Mouse (Mus musculus) granulocyte monocyte progenitor cell, adult 5-6 weeks (primary cell): ENCODE data around the gene Nudt9. TPM values are rescaled to one million over a fixed set of nuclear protein-coding genes. Genes with fewer than 3 reads are reported as not detected.

Source experiments
- ATAC-seq: replicated peaks from 2 replicates; pipeline ENCODE4 v1.8.0; 2016; ENCODE audit warnings: mild to moderate bottlenecking, moderate TSS enrichment, inconsistent platforms; ENCODE audit not compliant: poor library complexity, severe bottlenecking
- total RNA-seq, 2 experiments: library from RNA; stranded (forward) in 1 of 2; stranded (reverse) in 1 of 2; fragments of 200-712, 200-1000 nt in 1 of 2; fragments of >200 nt in 1 of 2; fragmentation: Nextera tagmentation in 1 of 2; gene quantifications; 2 replicates each; pipeline ENCODE4 v1.2.3; 2014 to 2017

Gene Nudt9
- total RNA-seq, 2 experiments from 2014 or later = 21.3 to 37.4 TPM

DNA sequence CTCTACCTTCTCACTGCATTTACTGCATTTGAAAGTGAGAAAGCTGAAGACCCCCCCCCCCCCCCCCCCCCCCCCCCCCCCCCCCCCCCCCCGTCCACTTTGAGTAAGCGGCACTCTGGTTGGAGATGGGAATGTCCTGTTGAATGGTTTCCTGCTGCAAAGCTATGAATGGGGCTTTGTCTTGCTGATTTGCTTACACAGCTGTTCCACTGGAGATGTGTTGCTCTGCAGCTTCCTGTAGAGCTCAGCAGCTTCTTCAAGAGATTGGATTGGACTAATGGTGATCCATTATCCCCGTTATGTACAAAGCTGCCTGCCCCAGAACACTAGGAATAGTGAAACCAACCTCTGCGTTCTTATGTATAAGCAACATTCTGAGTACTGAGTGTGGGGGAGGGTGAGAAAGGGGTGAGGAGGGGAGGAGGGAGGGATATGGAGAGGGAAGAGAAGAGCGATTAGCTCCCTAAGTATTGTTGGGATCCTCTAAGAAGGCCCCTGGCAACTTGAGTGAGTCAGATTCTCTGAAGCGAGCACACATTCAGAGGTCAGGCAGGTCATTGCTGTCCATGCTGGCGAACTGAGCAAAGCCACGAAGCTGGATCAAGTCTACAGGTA lies 26.3 kb downstream of the Nudt9 start:
- no peak for ATAC-seq

DNA sequence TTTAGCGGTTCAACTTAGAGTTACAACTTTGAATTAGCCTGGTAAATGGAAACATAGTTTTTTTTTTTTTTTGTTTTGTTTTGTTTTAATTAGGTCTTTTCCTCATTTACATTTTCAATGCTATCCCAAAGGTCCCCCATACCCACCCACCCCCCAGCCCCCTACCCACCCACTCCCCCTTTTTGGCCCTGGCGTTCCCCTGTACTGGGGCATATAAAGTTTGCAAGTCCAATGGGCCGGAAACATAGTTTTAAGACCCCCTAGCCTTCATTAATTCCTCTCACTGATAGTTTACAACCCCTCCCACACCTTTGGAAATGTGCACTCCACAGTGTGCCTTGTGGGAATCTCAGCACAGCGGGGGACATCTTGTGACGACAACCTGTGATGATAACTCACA lies 27.5 kb downstream of the Nudt9 start:
- ATAC-seq = no peak

DNA sequence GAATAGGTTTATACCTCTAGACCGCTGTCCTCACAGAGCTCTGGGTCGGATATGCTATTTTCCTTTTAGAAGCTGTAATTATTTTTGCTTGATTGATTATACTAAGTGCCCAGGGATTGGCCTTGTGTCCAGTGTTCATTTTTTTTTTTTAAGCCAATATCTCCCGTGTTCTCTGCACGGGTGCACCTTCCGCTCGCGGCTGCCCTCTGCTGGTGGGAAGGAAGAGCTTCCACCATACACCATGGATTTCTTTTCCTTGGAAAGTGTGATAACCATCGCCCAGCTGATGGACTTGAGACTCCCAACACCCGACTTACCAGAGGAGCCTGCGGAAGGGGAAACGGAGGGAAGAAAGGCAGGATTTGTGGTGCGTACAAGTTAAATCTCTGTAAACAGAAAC lies 28.3 kb downstream of the Nudt9 start:
- ATAC-seq = peak; percentile 91

DNA sequence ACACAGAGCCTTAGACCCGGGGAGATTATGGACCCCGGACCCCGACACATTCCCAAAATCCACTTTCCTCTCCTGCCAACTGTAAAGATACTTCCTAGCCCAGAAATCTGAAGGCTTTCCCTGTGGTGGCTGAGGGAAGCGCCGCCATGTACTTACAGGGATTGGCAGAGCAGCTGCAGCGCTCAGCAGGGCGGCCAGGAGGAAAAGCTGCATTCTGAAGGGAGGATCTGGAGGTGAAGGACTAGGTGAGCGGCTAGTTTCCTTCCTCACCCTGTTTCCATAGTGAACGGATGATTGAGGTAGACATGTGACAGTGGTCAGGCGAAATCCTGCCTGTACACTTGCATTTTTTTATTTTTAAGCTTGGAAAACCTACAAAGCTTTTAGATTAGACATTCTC lies 30.3 kb downstream of the Nudt9 start:
- ATAC-seq = no peak

DNA sequence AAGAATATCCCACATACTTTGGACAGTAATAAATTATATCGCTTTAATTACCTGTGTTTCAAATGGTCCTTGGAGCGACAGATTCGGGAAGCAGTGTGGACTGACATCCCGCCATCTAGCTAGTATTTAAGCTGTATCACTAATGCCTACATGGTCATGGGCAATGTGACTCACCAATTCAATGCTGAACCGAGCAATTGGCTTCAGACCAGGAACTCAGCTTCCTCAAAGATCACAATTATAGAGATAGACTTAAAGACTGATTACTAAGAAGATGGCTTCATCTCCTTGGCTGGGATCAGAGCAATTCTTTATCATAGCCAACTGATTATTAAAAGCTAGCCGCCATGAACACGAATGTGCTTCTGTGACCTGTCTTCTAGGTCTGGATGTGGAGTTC lies 31.4 kb downstream of the Nudt9 start, which contains the start of gene Gm17660:
Gm17660 (minus strand) TSS at position 101 of the 400 bp plus-strand sequence.
- ATAC-seq = no peak

DNA sequence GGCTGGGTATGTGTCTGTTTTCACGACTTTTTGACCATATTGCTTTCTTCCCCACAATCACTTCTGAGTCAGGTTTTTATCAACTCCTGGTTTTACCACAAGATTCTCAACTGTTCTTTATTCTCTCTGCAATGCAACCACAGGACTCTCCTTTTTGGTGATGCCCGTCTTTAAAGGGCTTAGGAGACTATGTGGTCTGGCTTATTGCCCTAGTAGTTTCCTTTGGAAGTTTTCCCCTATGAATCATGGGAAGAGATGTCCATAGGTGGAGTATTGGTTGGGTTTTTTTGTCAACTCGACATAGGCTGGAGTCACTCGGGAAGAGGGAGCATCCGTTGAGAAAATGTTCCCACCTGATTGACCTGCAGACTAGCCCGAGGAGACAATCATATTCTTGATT lies 34.6 kb downstream of the Nudt9 start:
- ATAC-seq = no peak

DNA sequence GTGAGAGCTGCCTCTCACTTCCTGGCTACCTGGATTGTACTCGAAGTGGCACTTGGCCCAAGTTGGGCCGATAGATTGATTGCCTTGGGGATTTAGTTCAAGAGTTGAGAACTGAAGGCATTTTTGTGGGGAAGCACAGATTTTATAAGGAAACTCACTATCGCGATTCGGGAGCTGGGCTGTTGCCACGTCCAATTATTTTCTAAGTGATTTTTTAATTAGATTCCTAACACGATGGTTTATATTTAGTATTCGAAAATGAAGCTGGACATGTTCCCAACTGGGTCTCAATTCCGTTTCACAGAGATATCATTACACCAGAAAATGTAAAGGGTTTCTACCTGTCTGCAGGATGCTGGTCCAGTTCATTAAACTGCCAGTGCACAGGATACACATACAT lies 39.3 kb downstream of the Nudt9 start:
- no peak for ATAC-seq

DNA sequence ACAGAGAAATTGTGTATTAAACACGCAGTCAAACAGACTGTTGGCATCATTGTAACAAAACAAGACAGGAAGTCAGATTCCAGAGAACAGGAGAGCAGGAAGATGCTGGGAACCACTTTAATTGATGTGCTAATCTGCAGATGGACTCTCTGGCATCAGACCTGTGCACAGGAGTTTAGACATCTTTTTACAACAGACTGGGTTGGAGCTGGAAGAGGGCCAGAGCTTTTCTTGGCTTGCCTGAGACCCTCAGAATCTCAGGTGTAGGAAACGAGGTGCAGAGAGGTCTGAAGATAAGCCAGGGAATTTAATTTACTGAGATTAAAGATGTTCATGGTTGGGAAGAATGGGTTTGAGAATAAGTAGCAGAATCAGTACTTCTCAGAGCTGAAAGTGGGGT lies 43.6 kb downstream of the Nudt9 start:
- no peak for ATAC-seq

DNA sequence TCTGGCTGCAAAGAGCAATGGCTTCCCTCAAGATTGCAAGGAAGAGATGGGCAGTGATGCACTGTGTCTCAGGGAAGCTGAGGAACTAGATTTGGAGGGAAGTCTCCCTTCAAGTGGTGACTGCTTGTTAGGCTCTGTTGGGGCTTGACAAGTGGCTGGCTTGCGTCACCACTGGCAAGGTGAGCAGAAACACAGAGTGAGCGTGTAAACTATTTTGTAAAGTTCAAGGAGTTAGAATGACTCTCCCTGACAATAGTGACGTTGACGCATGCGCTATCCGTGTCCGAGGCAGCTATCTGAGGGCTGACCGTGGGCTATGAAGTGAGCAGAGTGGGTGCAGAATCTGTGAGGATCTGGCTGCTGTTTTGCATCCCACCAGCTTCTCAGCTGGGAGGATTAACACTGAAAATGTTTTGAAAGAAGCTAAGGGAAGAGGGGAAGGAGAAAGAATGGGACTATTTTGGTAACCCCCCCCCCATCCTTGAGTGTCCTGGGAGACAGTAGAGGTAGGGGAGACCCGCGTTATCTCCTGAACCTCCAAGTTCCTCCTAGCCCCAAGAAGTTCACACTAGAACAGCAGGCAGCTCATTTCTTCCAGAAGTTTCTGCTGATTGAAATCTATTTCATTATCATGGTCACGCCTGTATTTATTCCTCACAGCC lies 49.4 kb downstream of the Nudt9 start:
- no peak for ATAC-seq

DNA sequence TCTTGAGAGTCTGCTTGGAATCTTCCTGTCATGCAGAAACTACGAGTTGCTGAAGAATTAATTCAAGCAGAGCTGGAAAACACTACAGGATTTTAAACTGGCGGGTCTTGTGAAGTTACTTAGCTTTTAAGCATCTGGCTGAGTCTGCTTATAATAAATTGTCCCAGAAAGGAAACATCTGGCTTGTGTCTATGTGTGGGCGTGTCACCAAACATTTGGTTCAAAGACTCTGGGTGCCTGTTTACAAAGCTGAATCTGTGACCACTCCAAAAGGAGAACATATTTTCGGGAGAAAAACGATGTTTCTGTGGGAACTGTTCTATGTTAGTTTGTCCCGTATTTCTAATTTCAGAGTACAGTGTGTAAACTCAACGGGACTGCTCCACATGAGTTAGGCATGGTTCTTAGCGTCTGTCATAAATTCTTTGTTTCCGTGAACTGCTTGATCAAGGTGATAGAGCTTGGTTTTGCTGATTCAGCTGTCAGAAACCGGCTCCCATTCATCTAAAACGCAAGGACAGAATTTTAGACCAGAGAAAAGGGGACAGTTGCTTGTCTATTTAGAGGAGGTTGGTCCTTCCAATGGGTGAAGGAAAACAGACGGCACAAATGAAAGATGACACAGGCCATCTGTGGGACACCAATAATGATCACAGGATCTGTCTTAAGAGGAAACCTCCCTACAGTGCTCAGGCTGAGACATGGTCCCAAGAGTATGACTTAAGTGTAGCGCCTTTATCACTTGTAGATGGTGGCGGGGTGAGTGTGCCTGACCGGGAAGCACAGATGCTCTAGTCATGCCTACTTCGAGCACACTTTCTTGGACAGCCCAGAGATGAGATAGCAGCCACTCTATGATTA lies 50.2 kb downstream of the Nudt9 start:
- ATAC-seq = no peak

DNA sequence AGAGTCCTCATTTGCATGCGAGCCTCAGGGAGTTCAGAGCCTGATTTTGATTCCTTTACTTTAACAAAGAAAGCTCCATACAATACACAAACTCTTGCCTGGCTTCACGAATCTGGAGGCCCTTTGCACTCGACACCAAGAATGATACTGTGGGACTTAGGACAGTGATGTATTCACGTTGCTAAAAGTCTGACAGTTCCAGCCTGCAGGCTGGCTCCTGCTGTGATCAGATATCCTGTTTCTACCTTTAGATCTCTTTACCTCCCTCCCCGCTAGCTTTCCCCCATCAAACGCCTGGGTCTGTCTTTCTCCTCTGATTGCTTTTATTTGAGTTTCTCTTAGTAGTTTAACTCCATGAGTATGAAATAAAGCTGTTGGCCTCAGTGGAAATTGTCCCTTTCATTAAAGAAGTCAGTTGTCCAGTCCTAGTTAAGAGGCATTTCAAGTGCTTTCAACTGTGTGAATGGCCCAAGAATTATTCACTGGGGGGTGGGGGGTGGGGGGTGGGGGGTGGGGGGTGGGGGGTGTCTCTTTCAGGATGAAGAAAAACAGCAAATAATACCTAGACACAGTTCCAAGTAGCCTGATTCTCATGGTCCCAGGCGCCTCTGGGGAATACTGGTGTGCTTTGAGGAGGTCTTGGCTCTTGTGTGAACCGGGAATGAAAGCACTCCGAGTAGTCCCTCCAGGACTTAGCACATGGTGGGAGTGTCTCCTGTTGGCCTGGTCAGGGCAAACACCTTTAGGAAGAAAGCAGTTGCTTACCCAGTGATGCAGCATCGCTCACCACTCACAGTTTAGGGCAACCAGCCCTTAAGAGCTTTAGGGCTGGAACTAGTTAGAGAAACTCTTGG lies 55.8 kb downstream of the Nudt9 start:
- ATAC-seq = no peak

DNA sequence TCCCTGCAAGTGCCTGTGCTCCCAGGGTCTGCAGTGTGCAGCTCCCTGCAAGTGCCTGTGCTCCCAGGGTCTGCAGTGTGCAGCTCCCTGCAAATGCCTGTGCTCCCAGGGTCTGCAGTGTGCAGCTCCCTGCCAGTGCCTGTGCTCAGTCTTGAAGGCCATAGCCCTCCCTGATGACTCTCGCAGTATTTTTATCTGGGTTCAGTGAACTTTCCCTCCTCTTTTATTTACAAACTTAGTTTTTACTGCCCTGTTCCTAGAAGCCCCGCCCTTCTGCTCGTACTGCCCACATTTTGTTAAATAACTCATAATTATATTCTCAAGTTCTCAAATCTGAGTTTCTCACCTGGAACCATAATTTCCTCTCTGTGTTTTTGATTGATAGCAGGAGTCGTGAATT lies 57.1 kb downstream of the Nudt9 start:
- ATAC-seq = no peak

DNA sequence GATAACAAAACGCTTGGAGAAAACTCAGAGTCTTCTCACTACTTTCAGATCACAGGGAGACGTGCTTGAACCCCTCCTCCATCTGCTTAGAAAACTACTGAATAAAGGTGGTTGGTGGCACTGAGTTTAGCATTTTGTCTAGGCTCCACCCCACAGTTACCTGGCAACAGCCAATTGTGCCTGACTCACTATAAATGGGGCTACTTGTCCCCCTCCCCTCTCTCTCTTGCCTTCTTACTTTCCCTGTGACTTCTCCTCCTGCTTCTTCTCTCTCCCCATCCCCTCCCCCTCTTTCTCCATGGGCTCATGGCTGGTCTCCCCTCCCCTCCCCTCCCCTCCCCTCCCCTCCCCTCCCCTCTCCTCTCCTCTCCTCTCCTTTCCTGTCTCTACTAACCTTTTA lies 58.0 kb downstream of the Nudt9 start:
- no peak for ATAC-seq

DNA sequence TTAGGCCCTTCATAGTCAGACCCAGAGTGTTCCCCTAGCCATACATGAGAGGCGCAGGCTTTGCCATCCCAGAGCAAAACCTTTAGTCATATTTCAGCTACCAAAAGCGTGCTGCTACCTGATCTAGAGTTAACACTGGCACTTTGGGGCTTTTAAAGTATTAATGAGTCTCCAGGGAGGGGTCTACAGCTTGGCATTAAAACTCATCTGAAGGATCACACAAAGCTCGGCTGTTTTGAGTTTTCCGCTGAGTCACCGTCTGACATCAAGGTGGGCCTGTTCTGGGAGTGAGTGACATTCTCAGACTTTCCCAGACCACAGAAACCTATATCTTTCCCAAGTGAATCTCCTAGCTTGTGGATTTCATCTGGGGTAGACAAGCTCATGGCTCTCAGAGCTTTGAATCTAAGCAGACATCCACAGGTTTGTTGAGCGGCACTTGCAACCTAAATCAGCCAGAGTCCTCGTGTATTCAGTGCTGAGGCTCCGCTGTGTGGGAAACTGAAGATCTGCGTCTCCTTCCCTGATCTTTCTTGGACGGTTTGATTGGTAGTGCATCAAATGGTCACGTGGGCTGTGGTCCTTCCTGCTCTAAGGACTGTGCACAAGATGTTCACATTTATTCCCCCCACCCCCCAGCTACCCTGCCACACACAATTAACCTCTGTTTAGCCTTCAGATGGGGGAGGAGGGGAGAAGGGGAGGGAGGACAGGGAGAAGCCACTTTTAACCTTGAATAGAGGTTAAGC lies 62.2 kb downstream of the Nudt9 start:
- no peak for ATAC-seq

DNA sequence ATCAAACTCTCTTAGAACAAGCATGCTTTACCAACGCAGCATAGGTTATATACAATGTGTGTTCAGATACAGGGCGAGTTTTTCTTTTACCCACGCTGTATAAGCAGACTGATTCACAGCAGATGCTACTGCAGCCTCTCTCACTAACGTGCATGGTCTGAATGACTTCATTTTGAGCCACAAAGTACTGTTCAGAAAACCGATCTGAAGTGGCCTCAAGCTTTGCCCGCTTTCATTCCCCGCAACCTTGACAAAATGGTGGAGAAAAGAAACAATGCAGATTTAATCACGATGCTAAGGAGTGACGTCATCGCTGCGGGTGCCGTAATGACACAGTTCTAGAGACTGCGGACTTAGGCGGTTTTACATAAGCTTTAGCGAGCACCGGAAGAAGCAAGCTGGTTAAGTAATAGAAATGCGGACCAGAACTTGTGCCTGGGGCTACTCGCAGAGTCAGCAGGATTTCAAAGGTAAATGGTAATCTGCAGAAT lies 62.8 kb downstream of the Nudt9 start:
- ATAC-seq = peak; percentile 56

DNA sequence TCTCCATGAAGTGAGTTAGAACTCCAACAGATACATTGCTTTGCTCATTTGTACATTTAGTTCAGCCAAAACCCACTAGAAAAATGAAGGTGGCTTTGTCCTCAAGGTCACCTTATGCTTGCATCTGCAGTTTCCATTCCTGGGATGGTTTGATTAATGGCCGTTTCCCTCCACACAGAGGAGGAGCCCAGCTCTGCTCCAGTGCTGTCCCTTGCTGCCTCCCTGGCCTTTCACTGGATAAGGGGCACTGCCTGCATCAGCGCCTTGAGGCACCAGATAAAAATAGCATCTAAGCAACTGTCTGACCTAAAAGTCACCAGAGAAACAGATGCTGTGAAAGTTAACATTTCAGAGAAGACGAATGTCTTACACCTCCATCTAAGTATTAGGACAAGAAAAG lies 63.4 kb downstream of the Nudt9 start:
- no peak for ATAC-seq

DNA sequence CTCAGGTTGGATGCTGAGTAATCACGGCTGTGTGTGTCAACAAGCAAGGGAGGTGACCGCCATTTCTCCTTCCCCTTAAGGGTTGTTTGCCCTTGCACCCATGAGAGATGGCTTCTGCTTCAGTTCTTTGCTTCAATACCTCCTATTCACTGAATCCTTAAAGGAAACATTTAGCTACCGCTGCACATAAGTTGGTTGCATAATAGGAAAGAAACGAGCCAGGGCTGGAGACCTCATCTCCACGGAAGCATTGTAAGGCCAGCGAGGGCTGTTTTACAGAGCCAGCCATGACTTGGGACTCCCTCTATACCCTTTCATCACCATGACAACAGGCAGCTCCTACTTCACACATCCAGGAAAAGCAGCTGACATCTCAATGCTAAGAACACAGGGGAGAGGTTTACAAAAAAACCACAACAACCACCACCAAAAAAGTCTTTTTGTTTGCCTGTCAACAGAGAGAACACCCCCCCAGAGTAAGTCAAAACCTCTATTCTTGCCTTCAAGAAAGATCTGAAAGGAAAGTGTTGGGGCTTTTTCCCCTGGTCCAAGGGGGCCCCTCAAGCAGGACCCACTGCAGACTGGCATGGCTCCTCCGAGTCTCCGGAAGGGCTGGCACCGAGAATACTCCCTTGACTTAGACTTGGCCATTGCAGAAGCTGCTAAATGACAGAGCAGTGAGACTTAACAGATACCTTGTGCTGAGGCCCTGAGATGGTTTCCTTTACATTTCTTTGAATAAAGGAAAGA lies 64.2 kb downstream of the Nudt9 start:
- ATAC-seq = no peak

DNA sequence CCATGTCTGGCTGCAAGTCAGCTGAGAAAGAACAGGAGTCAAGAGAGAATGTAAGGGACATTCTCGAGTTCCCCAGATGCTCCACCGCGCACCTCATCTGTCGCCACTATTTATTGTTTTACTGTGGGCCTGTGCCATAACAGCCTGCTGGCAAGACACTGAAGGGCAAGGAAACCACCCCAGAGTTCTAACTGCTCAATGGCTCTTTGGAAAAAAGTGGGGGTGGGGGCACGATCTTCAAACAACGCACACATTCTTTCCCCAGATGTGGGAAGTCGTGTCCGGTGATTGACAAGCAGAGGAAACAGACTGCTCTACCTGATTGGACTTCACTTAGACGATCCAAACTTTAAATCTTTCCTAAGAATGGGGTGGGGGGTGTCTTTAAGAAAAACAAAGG lies 65.9 kb downstream of the Nudt9 start:
- no peak for ATAC-seq

DNA sequence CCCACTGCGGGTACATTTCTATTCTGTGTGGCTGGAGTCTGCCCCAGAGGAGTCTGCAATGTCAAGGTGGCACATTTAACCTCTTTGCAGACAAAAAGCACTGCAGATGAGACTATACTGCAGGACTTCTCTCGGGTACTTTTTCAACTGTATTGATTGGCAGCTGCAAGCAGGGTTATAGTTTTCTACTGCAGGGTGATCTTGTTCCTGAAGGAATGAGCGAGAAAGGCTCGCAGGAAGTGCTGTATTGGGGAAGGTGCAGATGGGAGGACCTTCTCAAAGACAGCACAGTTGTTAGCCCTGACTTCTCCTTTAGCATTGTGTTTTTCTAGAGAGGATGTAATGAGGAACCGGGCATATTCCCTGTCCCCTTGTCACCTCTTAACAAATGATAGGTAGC lies 66.4 kb downstream of the Nudt9 start:
- ATAC-seq = no peak
